Mouse (Mus musculus): ENCODE measurements around the gene Bcam. TPM values are rescaled to one million over a fixed set of nuclear protein-coding genes. Genes with fewer than 3 reads are reported as not detected.

Bcam gene
- polyA plus RNA-seq, 1 experiment = 829 TPM

- no peak overlapping the region for H3K4me3 ChIP-seq (replicated peaks; ENCODE audit: extremely low read depth, low read depth, low read length)
- TF ChIP-seq POLR2A (IDR thresholded peaks at IDR 0.05; ENCODE audit: borderline replicate concordance, extremely low read depth, low read depth, low read length) (no peak), CTCF (IDR thresholded peaks at IDR 0.05; ENCODE audit: insufficient read depth, low read length) (no peak)
- peaks cover 6% of the 10 kb centered on the region for H3K4me1 ChIP-seq (ENCODE audit: control insufficient read depth, insufficient read depth, low read length)
- DNase-seq = no peak
- WGBS = 54% methylated on average over 5 of the region's 5 CpGs
These were observed 28.3 kb downstream of the Bcam start for GRCm38 (mm10) chr7:19742468-19742867.

DNA sequence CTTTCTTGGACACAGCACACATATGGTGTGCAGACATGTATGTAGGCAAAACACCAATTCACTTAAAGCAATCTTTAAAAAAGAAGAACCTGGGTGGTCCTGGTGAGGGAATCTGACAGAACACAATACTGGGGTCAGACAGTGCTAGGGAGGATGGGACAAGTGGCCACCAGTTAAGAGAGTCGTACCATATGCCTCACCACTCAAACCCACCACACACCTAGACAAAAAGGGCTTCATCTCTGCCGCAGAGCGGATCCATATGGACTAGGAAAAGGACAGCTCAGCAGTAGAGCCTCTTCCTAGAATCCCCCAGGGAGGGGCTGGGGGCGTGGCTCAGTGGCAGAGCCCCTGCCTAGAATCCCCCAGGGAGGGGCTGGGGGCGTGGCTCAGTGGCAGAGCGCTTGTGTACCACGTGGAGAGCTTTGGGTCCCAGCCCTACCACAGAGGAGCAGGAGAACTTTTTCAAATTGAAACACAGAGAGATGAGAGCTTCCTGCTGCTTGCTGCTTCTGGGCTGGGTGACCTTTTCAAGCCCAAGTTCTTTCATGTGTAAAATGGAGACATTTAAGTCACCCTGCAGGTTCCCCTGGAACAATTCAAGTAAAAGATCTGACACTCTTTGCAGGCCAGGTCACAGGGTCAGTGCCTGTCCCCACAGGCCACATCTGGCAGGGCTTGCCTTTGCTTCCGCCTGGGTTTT is 29.3 kb downstream of the Bcam start:
- H3K4me3 ChIP-seq (replicated peaks; ENCODE audit: extremely low read depth, low read depth, low read length) = no peak overlapping the region
- TF ChIP-seq CTCF (IDR thresholded peaks at IDR 0.05; ENCODE audit: insufficient read depth, low read length) (no peak), POLR2A (IDR thresholded peaks at IDR 0.05; ENCODE audit: borderline replicate concordance, extremely low read depth, low read depth, low read length) (no peak)
- WGBS = 27% methylated on average over 8 of the region's 8 CpGs
- H3K4me1 ChIP-seq (ENCODE audit: control insufficient read depth, insufficient read depth, low read length) = peaks cover 6% of the 10 kb centered on the region
- no peak for DNase-seq

DNA sequence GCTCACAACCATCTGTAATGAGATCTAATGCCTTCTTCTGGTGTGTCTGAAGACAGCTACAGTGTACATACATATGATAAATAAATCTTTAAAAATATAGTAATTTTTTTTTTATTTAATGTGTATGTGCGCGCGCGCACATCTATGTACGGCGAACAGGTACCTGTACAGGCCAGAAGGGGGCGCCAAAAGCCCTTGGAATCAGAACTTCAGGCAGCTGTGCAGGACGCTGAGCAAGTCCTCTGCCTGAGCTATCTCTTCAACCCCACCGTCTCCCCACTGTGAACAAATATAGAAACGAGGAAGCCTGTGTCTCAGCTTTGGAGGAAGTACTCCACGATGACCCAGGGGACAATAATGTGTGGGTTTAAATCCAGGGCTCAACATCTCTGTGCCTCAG is 30.5 kb downstream of the Bcam start:
- DNase-seq = no peak
- Histone ChIP-seq H3K4me1 (ENCODE audit: control insufficient read depth, insufficient read depth, low read length) (peaks cover 6% of the 10 kb centered on the region), H3K4me3 (replicated peaks; ENCODE audit: extremely low read depth, low read depth, low read length) (no peak overlapping the region)
- TF ChIP-seq POLR2A (IDR thresholded peaks at IDR 0.05; ENCODE audit: borderline replicate concordance, extremely low read depth, low read depth, low read length) (no peak), CTCF (IDR thresholded peaks at IDR 0.05; ENCODE audit: insufficient read depth, low read length) (0 out of 2 replicates have a peak, but pooled peaks have one; percentile 21)
- WGBS = 75% methylated on average over 11 of the region's 11 CpGs

DNA sequence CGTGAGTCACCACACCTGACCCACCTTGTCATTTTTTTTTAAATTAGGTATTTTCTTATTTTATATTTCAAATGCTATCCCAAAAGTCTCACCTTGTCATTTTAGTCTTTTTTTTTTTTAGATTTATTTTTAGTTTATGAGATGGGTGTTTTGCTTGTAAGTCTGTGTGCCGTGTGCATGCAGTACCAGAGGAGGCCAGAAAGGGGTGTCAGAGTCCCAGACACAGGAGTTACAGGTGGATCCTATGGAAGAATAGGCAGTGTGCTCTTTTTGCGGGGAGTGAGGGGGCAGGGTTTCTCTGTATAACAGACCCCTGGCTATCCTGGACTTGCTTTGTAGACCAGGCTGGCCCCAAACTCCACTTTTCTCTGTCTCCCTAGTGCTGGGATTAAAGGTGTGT is 32.0 kb downstream of the Bcam start:
- peak; percentile 44; the same call in 1 of the 2 replicates for TF ChIP-seq CTCF (IDR thresholded peaks at IDR 0.05; ENCODE audit: insufficient read depth, low read length)
- no peak for TF ChIP-seq POLR2A (IDR thresholded peaks at IDR 0.05; ENCODE audit: borderline replicate concordance, extremely low read depth, low read depth, low read length)
- peaks cover 6% of the 10 kb centered on the region for H3K4me1 ChIP-seq (ENCODE audit: control insufficient read depth, insufficient read depth, low read length)
- WGBS = 83% methylated on average over 3 of the region's 3 CpGs
- no peak overlapping the region for H3K4me3 ChIP-seq (replicated peaks; ENCODE audit: extremely low read depth, low read depth, low read length)
- DNase-seq = no peak

GRCm38 (mm10) chr7:19736389-19737057 is 34.3 kb downstream of the Bcam start:
- no peak for DNase-seq
- 65% methylated on average over 16 of the region's 16 CpGs for WGBS
- no peak for TF ChIP-seq CTCF (IDR thresholded peaks at IDR 0.05; ENCODE audit: insufficient read depth, low read length)
- TF ChIP-seq POLR2A (IDR thresholded peaks at IDR 0.05; ENCODE audit: borderline replicate concordance, extremely low read depth, low read depth, low read length) = no peak
- Histone ChIP-seq H3K4me1 (ENCODE audit: control insufficient read depth, insufficient read depth, low read length) (peaks cover 3% of the 10 kb centered on the region; the same call in 1 of the 2 replicates), H3K4me3 (replicated peaks; ENCODE audit: extremely low read depth, low read depth, low read length) (no peak overlapping the region)

GRCm38 (mm10) chr7:19734178-19734666 is 36.6 kb downstream of the Bcam start:
- Histone ChIP-seq H3K4me1 (ENCODE audit: control insufficient read depth, insufficient read depth, low read length) (no peaks in the 10 kb centered on the region), H3K4me3 (replicated peaks; ENCODE audit: extremely low read depth, low read depth, low read length) (no peak overlapping the region)
- TF ChIP-seq POLR2A (IDR thresholded peaks at IDR 0.05; ENCODE audit: borderline replicate concordance, extremely low read depth, low read depth, low read length) (no peak), CTCF (IDR thresholded peaks at IDR 0.05; ENCODE audit: insufficient read depth, low read length) (no peak)
- DNase-seq = no peak
- 78% methylated on average over 10 of the region's 10 CpGs for WGBS

DNA sequence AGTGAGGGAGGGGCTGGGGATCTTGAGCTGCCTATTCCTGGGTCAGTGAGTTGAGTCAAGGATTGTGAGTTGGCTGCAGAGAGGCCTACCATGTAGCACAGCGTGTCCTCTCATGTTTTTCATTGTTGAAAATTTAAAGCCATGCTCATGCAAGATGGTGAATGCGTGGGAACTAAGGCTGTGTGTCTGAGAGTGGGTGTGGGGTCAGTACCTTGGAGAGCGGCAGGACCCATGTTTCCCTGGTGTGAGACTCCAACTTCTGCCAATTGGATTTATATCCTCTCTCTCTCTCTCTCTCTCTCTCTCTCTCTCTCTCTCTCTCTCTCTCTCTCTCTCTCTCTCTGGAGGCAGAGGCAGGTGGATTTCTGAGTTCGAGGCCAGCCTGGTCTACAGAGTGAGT is 44.3 kb downstream of the Bcam start:
- no peak for DNase-seq
- no peak for TF ChIP-seq POLR2A (IDR thresholded peaks at IDR 0.05; ENCODE audit: borderline replicate concordance, extremely low read depth, low read depth, low read length)
- TF ChIP-seq CTCF (IDR thresholded peaks at IDR 0.05; ENCODE audit: insufficient read depth, low read length) = no peak
- Histone ChIP-seq H3K4me1 (ENCODE audit: control insufficient read depth, insufficient read depth, low read length) (0 out of 2 replicates have a peak, but pooled peaks cover 2% of the 10 kb centered on the region), H3K4me3 (replicated peaks; ENCODE audit: extremely low read depth, low read depth, low read length) (no peak overlapping the region)
- 95% methylated on average over 4 of the region's 4 CpGs for WGBS

GRCm38 (mm10) chr7:19724167-19724566 is 46.6 kb downstream of the Bcam start:
- Histone ChIP-seq H3K4me3 (replicated peaks; ENCODE audit: extremely low read depth, low read depth, low read length) (no peak overlapping the region), H3K4me1 (ENCODE audit: control insufficient read depth, insufficient read depth, low read length) (0 out of 2 replicates have a peak, but pooled peaks cover 2% of the 10 kb centered on the region)
- TF ChIP-seq POLR2A (IDR thresholded peaks at IDR 0.05; ENCODE audit: borderline replicate concordance, extremely low read depth, low read depth, low read length) (no peak), CTCF (IDR thresholded peaks at IDR 0.05; ENCODE audit: insufficient read depth, low read length) (no peak)
- WGBS = 67% methylated on average over 12 of the region's 12 CpGs
- DNase-seq = peak; percentile 65

DNA sequence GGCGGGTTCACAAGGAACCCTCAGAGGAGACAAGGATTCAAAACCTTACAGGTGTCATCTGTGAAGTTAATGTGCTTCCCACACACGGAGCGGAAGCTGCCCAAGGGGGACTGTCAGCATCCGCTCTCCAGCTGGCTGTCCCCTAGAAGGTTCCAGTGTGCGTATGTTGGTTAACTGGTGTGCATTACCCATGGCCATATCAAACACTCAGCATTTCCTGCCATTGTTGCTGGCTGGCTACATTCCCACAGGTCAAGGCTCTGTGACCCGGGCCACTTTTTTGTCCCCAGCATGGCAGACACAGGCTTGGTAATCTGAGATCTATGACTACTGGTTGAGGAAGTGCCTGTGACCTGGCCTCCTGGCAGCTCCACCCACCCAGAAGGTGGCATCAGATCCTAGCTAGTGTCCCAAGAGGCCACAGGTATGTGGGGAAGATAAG is 48.0 kb downstream of the Bcam start:
- WGBS = 52% methylated on average over 6 of the region's 6 CpGs
- Histone ChIP-seq H3K4me1 (ENCODE audit: control insufficient read depth, insufficient read depth, low read length) (0 out of 2 replicates have a peak, but pooled peaks cover 2% of the 10 kb centered on the region), H3K4me3 (replicated peaks; ENCODE audit: extremely low read depth, low read depth, low read length) (no peak overlapping the region)
- no peak for DNase-seq
- no peak for TF ChIP-seq POLR2A (IDR thresholded peaks at IDR 0.05; ENCODE audit: borderline replicate concordance, extremely low read depth, low read depth, low read length)
- TF ChIP-seq CTCF (IDR thresholded peaks at IDR 0.05; ENCODE audit: insufficient read depth, low read length) = no peak
